16 mouse cellular contexts compared by ENCODE assay signal in genomic region chr13:34470410-34470809, GRCm38 (mm10).
DNase-seq lines count a peak whose midpoint lies in the region; ATAC-seq and TF ChIP-seq lines count a peak whose summit lies in the region.
"Had no signal": no experiment of that assay in that cellular context is flagged by ENCODE, and none has a peak within 500 bp of the region (broad histone marks: within the 10 kb centered on the region; RNA-seq: fewer than 3 reads in every experiment).

No protein-coding gene starts in this region.

- TF ChIP-seq RAD21 in CH12.LX (IDR thresholded peaks at IDR 0.05; ENCODE audit: low read depth, low read length): peak; percentile 31

- dilution Hi-C loops in CH12.LX (cut with MboI; ENCODE audit: extremely low pct_ligation_motif_present, extremely low pct_unique_long_range_greater_than_20kb, low sequenced_read_pairs): no loop called here

- H3K79me2 ChIP-seq in CH12.LX (replicated peaks; ENCODE audit: control insufficient read depth, extremely low read depth, insufficient read depth, poor library complexity, severe bottlenecking): no peaks in the 10 kb centered on the region

- in situ Hi-C loops in CH12.LX (cut with MboI; ENCODE audit: low pct_ligation_motif_present, low pct_unique_long_range_greater_than_20kb, low sequenced_read_pairs): no loop called here

- no peak overlapping the region for H3K4me3 ChIP-seq in liver, postnatal 0 days (ENCODE audit: low read depth, low read length)
- no peak overlapping the region for H3K4me3 ChIP-seq in liver, embryonic 11.5 days (ENCODE audit: low read depth, low read length)
- H3K4me3 ChIP-seq in CH12.LX (replicated peaks in 1 of 3; ENCODE audit: low read depth in 2 of 3, low read length in 2 of 3, poor library complexity in 1 of 3): no peak overlapping the region
- H3K4me3 ChIP-seq: limb, embryonic 15.5 days; megakaryocyte, embryonic 14.5 days; stomach, embryonic 15.5 days had no signal

- peak; percentile 31; the same call in 1 of the 2 replicates for TF ChIP-seq CTCF in liver, postnatal 0 days (IDR thresholded peaks at IDR 0.05; ENCODE audit: low read depth)
- peak; percentile 37 to 56; a peak in 2 of 4 replicates for TF ChIP-seq CTCF in CH12.LX (conservative IDR thresholded peaks at IDR 0.05 in 1 of 2, IDR thresholded peaks at IDR 0.05 in 1 of 2; ENCODE audit: low read depth in 2 of 2, low read length in 2 of 2)

- no peaks in the 10 kb centered on the region for H3K9me3 ChIP-seq in liver, postnatal 0 days (ENCODE audit: low read length)
- no peaks in the 10 kb centered on the region for H3K9me3 ChIP-seq in liver, embryonic 11.5 days (ENCODE audit: control insufficient read depth, low read length)
- H3K9me3 ChIP-seq in CH12.LX (replicated peaks; ENCODE audit: low read length): no peaks in the 10 kb centered on the region
- H3K9me3 ChIP-seq: limb, embryonic 15.5 days; megakaryocyte, embryonic 14.5 days; stomach, embryonic 15.5 days had no signal

- no peak for TF ChIP-seq POLR2A in CH12.LX (IDR thresholded peaks at IDR 0.05; ENCODE audit: low read depth, low read length)

- 71% methylated on average over 1 of the region's 1 CpGs for WGBS in liver, postnatal 0 days (ENCODE audit: insufficient replicate concordance)
- 79% methylated on average over 1 of the region's 1 CpGs for WGBS in liver, embryonic 11.5 days

- TF ChIP-seq EP300 in liver, postnatal 0 days (IDR thresholded peaks at IDR 0.05; ENCODE audit: low read depth): no peak
- no peak for TF ChIP-seq EP300 in CH12.LX (IDR thresholded peaks at IDR 0.05; ENCODE audit: low read length)

- no peak for ATAC-seq in liver, postnatal 0 days
- ATAC-seq in liver, embryonic 11.5 days (replicated peaks; ENCODE audit: low FRiP score): no peak
- ATAC-seq: forebrain, postnatal 0 days had no signal

- no peak overlapping the region for H3K9ac ChIP-seq in liver, postnatal 0 days (replicated peaks)
- H3K9ac ChIP-seq in liver, embryonic 11.5 days (ENCODE audit: low read depth, low read length): no peak overlapping the region
- no peak overlapping the region for H3K9ac ChIP-seq in CH12.LX (ENCODE audit: insufficient read depth, low read depth)
- H3K9ac ChIP-seq: forebrain, postnatal 0 days; limb, embryonic 15.5 days; stomach, embryonic 15.5 days had no signal

- H3K36me3 ChIP-seq in liver, postnatal 0 days (replicated peaks; ENCODE audit: insufficient read depth, low read length): no peaks in the 10 kb centered on the region
- H3K36me3 ChIP-seq in liver, embryonic 11.5 days (ENCODE audit: control insufficient read depth, insufficient read depth, low read length): no peaks in the 10 kb centered on the region
- no peaks in the 10 kb centered on the region for H3K36me3 ChIP-seq in CH12.LX (replicated peaks in 1 of 2; ENCODE audit: control insufficient read depth in 1 of 2, insufficient read depth in 1 of 2, low read length in 1 of 2)
- H3K36me3 ChIP-seq: limb, embryonic 15.5 days; stomach, embryonic 15.5 days had no signal

- DNase-seq in cerebellum, postnatal 14 days: peak; percentile 26 to 54
- no peak for DNase-seq in cerebellum, adult 9-10 months
- no peak for DNase-seq in liver, postnatal 0 days
- no peak for DNase-seq in liver, embryonic 11.5 days (ENCODE audit: low spot score)
- DNase-seq in CH12.LX (ENCODE audit: extremely low read depth): peak; percentile 24
- DNase-seq in c-Kit-positive CD71-positive TER-119-positive erythroid progenitor cells, embryonic 14.5 days (ENCODE audit: low spot score): peak; percentile 6
- no peak for DNase-seq in adrenal gland, postnatal 25 days
- DNase-seq in urinary bladder, postnatal 36 days (ENCODE audit: low spot score in 2 of 2): no peak
- DNase-seq: cerebellum, postnatal 36 days; forebrain, postnatal 0 days; heart, postnatal 36 days; kidney, adult 18-20 months; right cerebral cortex, postnatal 4 days had no signal

- 0 out of 2 replicates have a peak, but pooled peaks cover 3% of the 10 kb centered on the region for H3K4me1 ChIP-seq in liver, postnatal 0 days (ENCODE audit: insufficient read depth)
- no peaks in the 10 kb centered on the region for H3K4me1 ChIP-seq in liver, embryonic 11.5 days (replicated peaks; ENCODE audit: control insufficient read depth, insufficient read depth, low read length)
- no peaks in the 10 kb centered on the region for H3K4me1 ChIP-seq in CH12.LX (ENCODE audit: control insufficient read depth in 1 of 2, insufficient read depth in 2 of 2)
- H3K4me1 ChIP-seq: stomach, embryonic 15.5 days had no signal

- H3K27me3 ChIP-seq in liver, postnatal 0 days (ENCODE audit: insufficient read depth, low read length): no peaks in the 10 kb centered on the region
- H3K27me3 ChIP-seq in liver, embryonic 11.5 days (replicated peaks; ENCODE audit: control insufficient read depth, insufficient read depth, low read length): no peaks in the 10 kb centered on the region
- no peaks in the 10 kb centered on the region for H3K27me3 ChIP-seq in CH12.LX (replicated peaks)
- H3K27me3 ChIP-seq: limb, embryonic 15.5 days; stomach, embryonic 15.5 days had no signal

- H3K4me2 ChIP-seq in liver, postnatal 0 days (ENCODE audit: low read depth, low read length): no peak overlapping the region
- no peak overlapping the region for H3K4me2 ChIP-seq in liver, embryonic 11.5 days
- H3K4me2 ChIP-seq in CH12.LX (ENCODE audit: insufficient read depth, low read depth, poor library complexity, severe bottlenecking): no peak overlapping the region
- H3K4me2 ChIP-seq: limb, embryonic 15.5 days; stomach, embryonic 15.5 days had no signal

- no peak overlapping the region for H3K27ac ChIP-seq in liver, postnatal 0 days (ENCODE audit: low read depth)
- no peak overlapping the region for H3K27ac ChIP-seq in liver, embryonic 11.5 days (ENCODE audit: low read depth, low read length)
- no peak overlapping the region for H3K27ac ChIP-seq in CH12.LX (ENCODE audit: insufficient read depth, low read depth)
- H3K27ac ChIP-seq: stomach, embryonic 15.5 days had no signal

TF ChIP-seq in CH12.LX, 34 proteins besides CTCF, POLR2A, EP300 and RAD21:
- TF ChIP-seq SMC3 (IDR thresholded peaks at IDR 0.05; ENCODE audit: low read depth, low read length) (peak; percentile 39), IRF4 (IDR thresholded peaks at IDR 0.05; ENCODE audit: low read depth, low read length) (no peak)

Comparison
In these comparisons a context has a peak if more than half of its experiments do, and no peak if none do; other contexts are left out.
1. DNase-seq: peak in cerebellum, postnatal 14 days (2 of 2), CH12.LX (single experiment) and c-Kit-positive CD71-positive TER-119-positive erythroid progenitor cells, embryonic 14.5 days (single experiment); none in cerebellum, adult 9-10 months (single experiment), liver, postnatal 0 days (single experiment), liver, embryonic 11.5 days (single experiment), adrenal gland, postnatal 25 days (single experiment) and urinary bladder, postnatal 36 days (0 of 2).